Mouse (Mus musculus): Measurements from ENCODE around the gene Tmem184b. TPM values are rescaled to one million over a fixed set of nuclear protein-coding genes. Genes with fewer than 3 reads are reported as not detected.
A peak's percentile ranks its signal among the peaks of the same experiment; 100 is the strongest.

Tmem184b gene
- polyA plus RNA-seq (2012; ENCODE audit: insufficient read depth, insufficient read length, missing spikeins) = 60.3 and 71.0 TPM in 2 replicates

DNA sequence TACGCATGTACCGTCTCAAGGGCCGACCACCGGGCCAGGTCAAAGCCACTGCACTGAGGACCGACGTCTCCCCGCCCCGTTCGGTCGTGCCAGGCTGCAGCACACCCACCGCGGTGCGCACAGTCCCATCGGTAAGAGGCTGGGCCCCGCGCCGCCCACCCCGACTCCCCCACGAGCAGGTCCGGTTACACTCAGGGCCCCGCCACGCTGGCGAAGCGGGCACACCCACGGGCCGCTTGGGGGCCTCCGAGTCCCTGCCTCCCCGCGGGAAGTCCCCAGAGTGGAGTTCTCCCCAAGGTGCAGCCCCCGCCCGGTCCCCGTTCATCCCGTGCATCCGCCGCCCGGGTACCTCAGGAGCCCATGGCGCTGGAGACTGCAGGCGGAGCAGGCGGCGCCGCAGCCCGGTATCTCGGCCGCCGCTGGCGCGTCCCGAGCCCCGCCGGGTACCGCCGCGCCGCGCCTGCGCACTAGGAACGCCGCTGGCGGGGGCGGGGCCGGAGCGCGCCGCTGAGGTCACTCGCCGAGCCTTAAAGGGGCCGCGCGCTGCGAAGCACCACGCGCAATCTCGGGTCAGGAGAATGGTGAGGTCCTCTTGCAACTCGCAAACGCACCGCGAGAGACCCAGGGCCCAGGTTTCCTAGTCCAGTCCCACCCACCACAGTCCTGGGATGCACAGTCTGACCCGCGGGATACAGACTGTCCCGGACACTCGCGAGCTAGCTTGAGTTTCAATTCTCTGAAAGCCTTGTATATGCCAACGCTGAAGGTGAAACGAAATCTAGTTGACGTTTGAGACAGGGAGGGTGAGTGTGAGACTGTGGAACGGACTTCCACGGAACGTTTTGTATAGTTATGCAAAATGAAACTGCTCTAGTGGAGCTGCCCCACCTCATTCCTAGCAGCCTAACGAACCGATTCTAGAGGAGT is at the start of gene Tmem184b:
Gene Tmem184b, minus strand, starts transcription at position 734 of the 927 bp plus-strand sequence.
- peak within 1 kb of the TSS; percentile 93 for H3K27ac ChIP-seq (replicated peaks; ENCODE audit: low read depth, low read length)
- peaks cover 37% of the 10 kb centered on the region for H3K4me1 ChIP-seq (ENCODE audit: control insufficient read depth, insufficient read depth, insufficient read length, low read length)
- H3K4me3 ChIP-seq (ENCODE audit: insufficient read depth, low read depth, low read length) = peak within 1 kb of the TSS; percentile 94

DNA sequence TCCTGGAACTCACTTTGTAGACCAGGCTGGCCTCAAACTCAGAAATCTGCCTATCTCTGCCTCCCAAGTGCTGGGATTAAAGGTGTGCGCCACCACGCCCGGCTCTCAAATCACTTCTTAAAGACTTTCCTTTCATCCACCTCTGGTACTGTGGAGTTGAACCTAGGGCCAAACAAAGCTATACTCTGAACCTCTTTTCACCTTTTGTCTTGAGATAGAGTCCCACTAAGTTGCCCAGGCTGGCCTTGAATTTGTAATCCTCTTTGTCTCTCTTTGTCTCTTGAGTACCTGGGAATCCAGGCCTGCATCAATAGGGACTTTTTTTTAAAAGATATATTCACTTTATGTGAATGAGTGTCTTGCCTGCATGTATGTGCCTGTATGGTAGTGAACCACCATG is 44.7 kb upstream of the Tmem184b start:
- H3K4me1 ChIP-seq (ENCODE audit: control insufficient read depth, insufficient read depth, insufficient read length, low read length) = no peaks in the 10 kb centered on the region
- H3K27ac ChIP-seq (replicated peaks; ENCODE audit: low read depth, low read length) = no peak overlapping the region
- no peak overlapping the region for H3K4me3 ChIP-seq (ENCODE audit: insufficient read depth, low read depth, low read length)

DNA sequence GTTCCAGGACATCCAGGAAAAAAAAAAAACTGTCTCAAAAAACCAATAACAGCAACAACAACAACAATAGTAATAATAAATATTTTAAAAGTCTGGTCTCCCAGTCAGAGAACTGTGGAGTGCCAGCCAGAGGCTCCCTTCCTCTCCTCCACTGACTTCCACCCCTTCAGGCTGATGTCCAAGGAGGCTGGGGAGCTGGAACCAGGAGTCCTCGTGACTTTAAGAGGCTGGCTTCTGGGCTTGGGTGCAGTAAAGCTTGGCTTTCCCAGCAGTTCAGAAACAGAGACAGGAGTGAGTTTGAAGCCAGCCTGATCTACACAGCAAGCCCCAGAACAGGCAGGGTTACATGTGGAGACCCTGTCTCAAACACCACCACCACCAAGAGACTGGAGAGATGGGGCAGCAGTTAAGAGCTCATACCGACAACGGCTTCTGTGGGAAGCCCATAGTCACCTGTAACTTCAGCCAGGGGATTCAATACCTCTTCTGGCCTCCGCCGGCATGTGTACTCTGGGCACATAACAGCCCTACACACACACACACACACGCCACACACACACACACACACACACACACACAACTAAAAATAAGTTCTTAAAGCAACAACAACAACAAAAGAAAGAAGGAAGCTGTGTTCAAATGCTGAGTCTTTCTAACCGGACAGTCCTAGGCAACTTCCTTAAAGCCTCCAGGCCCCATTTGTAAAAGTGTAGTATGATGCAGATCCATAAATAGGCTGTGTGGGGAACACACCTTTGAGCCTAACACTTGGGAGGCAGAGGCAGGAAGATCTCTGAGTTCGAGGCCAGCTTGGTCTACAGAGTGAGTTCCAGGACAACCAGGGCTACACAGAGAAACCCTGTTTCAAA is 42.7 kb upstream of the Tmem184b start:
- Histone ChIP-seq H3K4me3 (ENCODE audit: insufficient read depth, low read depth, low read length) (no peak overlapping the region), H3K4me1 (ENCODE audit: control insufficient read depth, insufficient read depth, insufficient read length, low read length) (no peaks in the 10 kb centered on the region; the same call in 1 of the 2 replicates), H3K27ac (replicated peaks; ENCODE audit: low read depth, low read length) (peak overlapping the region; percentile 64)

DNA sequence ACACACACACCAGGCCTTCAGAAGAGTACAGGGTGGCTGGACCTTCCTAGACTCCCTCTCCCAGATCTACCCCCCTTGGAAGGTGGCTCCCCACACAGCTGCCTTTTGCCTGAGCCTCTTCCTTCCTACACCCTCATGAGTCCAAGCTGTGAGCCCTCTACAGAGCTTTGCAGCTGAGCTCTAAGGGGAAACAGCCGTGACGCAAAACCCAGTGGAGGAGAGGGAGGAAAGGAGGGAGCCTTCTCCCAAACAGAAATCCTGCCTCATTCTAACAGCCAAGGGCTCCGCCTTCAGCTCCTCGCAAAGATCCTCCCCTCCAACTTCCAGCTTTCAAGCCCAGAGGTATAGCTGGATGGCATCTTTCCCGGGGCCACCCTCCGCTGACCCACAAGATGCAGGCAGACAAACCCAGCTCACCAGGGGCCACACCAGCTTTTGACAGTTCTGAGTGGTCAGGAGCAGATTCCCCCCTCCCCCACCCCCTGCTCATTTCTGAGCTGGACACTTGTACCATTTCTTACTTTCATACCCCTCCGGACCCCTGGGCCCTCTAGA is 40.6 kb upstream of the Tmem184b start:
- Histone ChIP-seq H3K4me3 (ENCODE audit: insufficient read depth, low read depth, low read length) (no peak overlapping the region), H3K27ac (replicated peaks; ENCODE audit: low read depth, low read length) (no peak overlapping the region), H3K4me1 (ENCODE audit: control insufficient read depth, insufficient read depth, insufficient read length, low read length) (peaks cover 13% of the 10 kb centered on the region)

DNA sequence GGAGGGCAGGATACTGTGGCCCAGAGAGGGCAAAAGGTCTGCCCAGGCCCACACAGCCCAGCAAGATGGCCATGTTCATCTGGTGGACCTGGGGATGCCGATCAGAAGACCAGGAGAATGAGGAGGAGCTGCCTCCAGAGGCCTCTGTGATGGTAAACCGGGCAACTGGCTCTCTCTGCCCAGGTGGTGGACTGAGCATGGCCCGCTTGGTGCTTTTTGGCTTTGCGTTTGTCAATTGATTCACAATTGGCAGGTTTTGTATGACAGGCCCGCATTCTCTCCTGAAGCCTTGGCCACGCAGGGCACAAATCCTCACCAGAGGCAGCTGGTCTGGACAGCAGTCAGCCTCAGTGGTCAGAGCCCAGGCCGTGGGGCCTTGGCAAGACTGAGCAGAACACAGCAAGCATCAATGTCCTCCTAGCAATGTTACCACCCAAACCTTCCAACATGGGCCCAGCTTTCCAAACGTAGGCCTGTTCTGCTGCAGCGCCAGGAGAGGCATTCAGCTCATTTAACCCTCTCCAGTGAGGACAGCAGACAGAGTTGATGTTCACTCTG is 39.7 kb upstream of the Tmem184b start:
- peaks cover 22% of the 10 kb centered on the region for H3K4me1 ChIP-seq (ENCODE audit: control insufficient read depth, insufficient read depth, insufficient read length, low read length)
- no peak overlapping the region for H3K4me3 ChIP-seq (ENCODE audit: insufficient read depth, low read depth, low read length)
- no peak overlapping the region for H3K27ac ChIP-seq (replicated peaks; ENCODE audit: low read depth, low read length)

DNA sequence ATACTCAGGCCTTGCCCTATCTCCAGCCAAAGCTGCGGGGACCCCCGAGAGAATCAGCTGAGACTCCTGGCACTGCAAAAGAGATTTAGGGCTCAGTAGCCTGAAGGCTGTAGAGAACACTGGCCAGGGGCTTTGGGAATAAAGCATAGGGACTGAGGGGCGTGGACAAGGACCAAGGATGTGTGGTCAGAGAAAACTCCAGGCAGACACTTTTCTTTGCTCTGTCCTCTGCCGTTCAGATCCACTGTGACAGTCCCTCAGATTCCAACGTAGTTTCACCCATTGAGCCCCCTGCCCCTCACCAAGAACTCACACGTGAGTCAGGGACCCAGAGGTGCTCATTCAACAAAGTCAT is 38.9 kb upstream of the Tmem184b start:
- peaks cover 28% of the 10 kb centered on the region for H3K4me1 ChIP-seq (ENCODE audit: control insufficient read depth, insufficient read depth, insufficient read length, low read length)
- peak overlapping the region; percentile 65 for H3K4me3 ChIP-seq (ENCODE audit: insufficient read depth, low read depth, low read length)
- peak overlapping the region; percentile 94 for H3K27ac ChIP-seq (replicated peaks; ENCODE audit: low read depth, low read length)

DNA sequence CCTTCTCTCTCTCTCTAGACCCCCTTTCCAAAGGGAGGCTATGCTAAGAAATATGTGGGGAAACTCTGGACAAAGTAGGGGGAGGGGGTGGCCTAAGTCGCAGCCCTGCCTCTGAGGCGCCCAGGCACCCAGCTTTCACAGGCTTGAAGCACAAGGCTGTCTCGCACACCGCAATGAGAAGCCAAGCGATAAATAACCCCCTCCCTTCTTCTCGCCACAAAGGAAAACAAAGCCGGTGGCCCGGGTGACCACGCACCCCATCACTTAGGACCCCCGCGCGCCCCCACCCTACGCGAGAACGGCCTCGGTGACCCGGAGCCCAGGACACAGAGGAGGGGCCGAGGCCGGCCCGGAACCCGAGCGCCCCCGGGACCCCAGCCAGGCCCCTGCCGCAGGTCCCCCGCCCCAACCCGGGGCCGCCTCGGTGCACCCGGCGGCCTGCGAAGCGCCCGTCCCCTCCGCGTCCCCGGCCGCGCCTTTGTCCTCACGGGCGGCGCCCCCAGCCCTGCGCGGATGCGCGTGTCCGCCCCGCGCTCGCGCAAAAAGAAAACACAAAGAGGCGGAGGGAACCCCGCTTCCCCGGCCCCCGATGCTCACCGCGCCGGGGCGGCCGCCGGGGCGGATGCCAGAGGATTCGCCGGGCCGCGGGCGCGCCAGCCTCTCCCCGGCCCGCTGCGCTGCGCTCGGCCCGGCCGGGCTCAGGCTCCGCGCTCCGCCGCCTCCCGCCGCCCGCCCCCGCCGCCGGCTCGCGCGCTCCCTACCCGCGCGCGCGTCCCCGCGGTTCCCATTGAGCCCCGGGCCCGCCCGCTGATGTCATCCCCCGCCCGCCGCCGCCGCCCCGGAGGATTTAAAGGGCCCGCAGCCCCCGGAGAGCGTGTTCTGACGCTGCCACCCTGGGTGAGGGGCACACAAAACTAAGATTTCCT is 38.2 kb upstream of the Tmem184b start:
- Histone ChIP-seq H3K27ac (replicated peaks; ENCODE audit: low read depth, low read length) (peak overlapping the region; percentile 94), H3K4me1 (ENCODE audit: control insufficient read depth, insufficient read depth, insufficient read length, low read length) (peaks cover 34% of the 10 kb centered on the region), H3K4me3 (ENCODE audit: insufficient read depth, low read depth, low read length) (peak overlapping the region; percentile 77)

DNA sequence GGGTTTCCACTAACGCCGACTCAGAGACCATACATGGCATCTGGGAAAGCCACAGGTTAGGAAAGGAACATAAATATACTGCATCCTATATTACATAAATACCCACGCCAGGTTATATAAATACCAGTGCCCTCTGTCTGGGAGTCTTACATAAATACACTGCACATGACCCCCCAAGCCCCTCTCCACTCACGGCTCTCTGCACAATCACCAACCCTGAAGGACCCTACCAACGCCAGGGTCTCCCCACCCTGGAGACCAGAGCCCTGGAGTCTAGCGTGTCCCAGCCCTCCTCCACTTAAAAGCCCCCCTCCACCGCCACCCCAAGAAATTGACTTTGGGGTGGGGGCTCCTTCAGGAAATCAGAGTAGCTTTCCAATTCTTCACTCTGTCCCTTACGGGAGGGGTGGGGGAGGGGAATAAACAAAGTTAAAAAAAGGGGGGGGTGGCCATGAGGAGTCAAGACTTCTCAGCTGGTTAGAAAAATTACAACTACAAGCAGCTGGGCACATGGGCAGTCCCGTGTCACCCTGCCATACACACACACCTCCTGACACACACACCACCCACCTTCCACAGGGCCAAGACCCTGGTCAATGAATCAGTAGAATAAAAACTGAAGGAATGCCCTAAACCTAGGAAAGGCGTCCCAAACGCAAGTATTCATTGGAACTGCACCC is 37.4 kb upstream of the Tmem184b start:
- Histone ChIP-seq H3K4me1 (ENCODE audit: control insufficient read depth, insufficient read depth, insufficient read length, low read length) (peaks cover 42% of the 10 kb centered on the region), H3K27ac (replicated peaks; ENCODE audit: low read depth, low read length) (peak overlapping the region; percentile 43), H3K4me3 (ENCODE audit: insufficient read depth, low read depth, low read length) (peak overlapping the region; percentile 77)

DNA sequence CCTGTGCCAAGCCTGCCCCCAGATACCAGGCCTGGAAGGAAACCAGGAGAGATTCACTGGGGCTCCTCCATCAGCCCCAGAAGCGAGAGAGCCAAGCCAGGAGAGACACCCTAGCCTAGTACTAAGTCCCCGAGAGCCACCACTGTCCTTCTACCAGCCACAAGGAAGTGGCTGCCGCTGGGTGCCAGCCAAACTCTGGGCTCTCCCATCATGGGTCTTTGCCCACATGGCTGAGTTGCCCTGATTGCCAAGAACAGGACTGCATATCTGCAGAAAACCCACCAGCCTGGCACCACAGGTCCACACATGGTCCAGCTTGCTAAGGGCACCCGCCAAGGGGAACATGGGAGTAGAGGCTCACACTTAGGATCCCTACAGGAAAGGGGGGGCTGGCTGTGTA is 36.9 kb upstream of the Tmem184b start:
- H3K27ac ChIP-seq (replicated peaks; ENCODE audit: low read depth, low read length) = 0 out of 2 replicates have a peak overlapping the region, but pooled peaks have one; percentile 38
- peaks cover 48% of the 10 kb centered on the region for H3K4me1 ChIP-seq (ENCODE audit: control insufficient read depth, insufficient read depth, insufficient read length, low read length)
- H3K4me3 ChIP-seq (ENCODE audit: insufficient read depth, low read depth, low read length) = peak overlapping the region; percentile 77

DNA sequence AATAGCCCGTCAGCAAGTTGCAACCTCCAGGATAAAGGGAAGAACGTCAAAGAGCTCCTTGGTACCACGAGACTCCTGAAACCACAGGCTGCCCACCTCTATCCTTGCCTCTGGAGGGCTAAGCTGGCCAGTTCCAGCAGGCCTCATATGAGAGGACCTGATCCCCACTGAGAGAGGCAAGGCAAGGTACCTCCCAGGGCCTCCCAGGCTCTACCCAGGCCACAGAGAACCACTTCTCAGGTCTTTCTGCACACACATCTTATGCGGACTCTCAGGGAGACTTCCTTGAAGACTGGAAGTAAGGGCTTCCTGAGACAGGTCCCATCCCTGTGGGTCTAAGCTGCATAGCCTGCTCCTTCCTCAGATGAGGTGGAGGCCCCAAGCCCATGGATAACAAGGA is 36.0 kb upstream of the Tmem184b start:
- peaks cover 56% of the 10 kb centered on the region for H3K4me1 ChIP-seq (ENCODE audit: control insufficient read depth, insufficient read depth, insufficient read length, low read length)
- no peak overlapping the region for H3K27ac ChIP-seq (replicated peaks; ENCODE audit: low read depth, low read length)

DNA sequence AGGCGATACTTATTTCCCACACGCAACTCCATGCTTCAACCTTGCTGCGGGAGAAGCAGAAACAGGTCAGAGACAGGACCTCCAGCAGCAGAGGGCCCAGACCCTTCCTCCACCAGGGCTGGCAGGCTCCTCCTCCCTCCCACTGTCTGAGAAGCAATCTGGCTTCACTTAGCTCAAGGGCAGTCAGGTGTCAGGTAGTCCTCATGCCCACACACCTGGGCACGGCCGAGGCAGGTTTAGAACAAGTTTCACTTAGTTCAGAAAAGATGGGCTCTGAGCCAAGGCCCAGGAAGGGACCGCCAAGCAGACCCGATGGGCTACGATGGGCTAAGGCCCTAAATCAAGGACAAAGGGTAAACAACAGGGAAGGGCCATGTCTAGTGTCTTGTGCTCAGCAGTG is 35.4 kb upstream of the Tmem184b start:
- H3K27ac ChIP-seq (replicated peaks; ENCODE audit: low read depth, low read length) = 0 out of 2 replicates have a peak overlapping the region, but pooled peaks have one; percentile 6

More for the DNA sequence above, 36.0 kb upstream of the Tmem184b start:
- H3K4me3 ChIP-seq (ENCODE audit: insufficient read depth, low read depth, low read length) = peak overlapping the region; percentile 77; the same call in 1 of the 2 replicates

DNA sequence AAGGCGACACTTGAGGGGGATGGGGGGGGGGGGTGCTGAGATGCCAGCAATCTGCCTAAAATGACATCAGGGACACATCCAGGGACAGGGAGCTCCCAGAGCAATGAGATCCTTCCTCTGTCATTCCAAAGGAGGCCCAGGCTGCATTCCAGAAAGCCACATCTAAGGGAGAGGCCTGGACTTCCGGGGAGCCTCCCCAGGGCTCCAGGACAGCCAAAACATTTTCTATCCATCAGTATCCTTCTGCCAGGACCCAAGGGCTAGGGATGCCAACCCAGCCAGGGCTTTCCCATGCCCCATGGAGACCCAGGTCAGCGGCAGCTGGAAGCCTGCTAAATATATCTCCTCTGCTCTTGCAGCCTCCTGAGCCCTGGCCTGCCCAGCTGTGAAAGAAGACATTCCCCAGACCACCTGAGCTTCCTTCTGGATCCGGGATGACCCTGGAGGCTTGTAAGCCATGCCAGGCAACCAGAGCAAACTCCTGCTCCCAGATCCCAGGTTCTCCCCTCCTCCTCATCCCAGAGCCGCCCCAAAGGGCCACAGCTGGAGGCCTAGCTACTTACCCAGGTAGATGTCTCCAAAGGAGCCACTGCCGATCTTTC is 34.9 kb upstream of the Tmem184b start:
- Histone ChIP-seq H3K27ac (replicated peaks; ENCODE audit: low read depth, low read length) (0 out of 2 replicates have a peak overlapping the region, but pooled peaks have one; percentile 10), H3K4me3 (ENCODE audit: insufficient read depth, low read depth, low read length) (no peak overlapping the region), H3K4me1 (ENCODE audit: control insufficient read depth, insufficient read depth, insufficient read length, low read length) (peaks cover 56% of the 10 kb centered on the region)

More for the DNA sequence above, 35.4 kb upstream of the Tmem184b start:
- Histone ChIP-seq H3K4me3 (ENCODE audit: insufficient read depth, low read depth, low read length) (no peak overlapping the region), H3K4me1 (ENCODE audit: control insufficient read depth, insufficient read depth, insufficient read length, low read length) (peaks cover 56% of the 10 kb centered on the region)
